Mouse (Mus musculus) retina, postnatal 1 day (tissue): ENCODE measurements at regions not wholly inside any gene's neighbourhood (a gene's known extent, or its start where the extent isn't known, plus 50 kb on each side); places are given as distances from the start of the nearest gene placed in this dataset.

ENCODE experiments used
- DNase-seq: peaks from one replicate; pipeline ENCODE4 v3.0.0-alpha.2; 2012

DNA sequence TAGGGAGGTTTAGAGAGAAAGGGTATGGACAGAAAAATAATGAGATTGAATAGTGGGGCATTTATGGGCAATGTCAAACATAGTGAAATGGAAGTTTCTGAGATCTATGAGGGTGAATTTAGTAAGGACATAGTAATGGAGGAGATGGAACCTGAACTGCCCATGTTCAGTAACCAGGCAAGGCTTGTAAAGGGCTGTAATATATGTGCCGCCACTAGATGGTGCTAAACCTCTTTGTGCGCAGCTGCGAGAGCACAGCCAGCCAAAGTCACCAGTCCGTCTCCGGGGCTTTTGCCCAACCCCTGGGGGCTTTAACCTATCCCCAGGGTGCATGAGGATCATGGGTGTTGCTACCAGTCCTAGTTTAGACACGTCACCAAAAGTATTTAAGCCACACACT, 77.7 kb upstream of the Vmn2r25 start:
- peak; percentile 34 for DNase-seq

DNA sequence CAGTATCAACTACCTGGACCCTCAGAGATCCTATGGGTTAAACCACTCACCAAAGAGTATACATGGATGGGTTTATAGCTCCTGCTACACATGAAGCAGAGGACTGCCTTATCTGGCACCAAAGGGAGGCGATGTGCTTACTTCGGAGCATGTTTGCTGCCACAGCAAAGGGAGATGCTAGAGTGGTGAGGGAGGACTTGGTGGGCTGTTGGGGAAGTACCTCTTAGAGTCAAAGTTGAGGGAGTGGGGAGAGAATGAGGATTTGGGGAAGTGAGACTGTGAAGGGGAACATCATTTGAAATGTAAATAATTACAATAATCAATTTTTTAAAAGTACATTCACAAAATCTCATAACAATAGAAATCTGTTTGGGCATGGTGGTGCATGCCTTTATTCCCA, 84.7 kb upstream of the Vmn2r25 start:
- DNase-seq: no peak

DNA sequence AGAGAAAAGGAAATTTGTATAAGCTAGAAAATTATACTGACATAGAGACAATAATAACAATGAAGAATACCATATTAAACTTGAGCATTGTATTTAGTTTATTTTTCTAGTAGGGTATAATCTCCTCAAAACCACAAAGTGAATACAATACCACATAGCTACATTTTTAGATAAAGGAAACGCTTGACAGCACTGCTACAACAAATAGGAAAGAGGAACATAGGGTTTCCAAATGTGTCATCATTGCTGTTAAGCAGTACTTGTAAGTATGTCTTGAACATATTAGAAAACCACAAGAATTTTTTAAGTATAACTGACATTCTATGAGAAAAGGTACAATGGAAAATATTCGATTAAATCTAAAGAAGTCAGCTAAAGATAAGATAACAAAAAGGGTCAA, 63.0 kb upstream of the Vmn2r26 start:
- DNase-seq: no peak

DNA sequence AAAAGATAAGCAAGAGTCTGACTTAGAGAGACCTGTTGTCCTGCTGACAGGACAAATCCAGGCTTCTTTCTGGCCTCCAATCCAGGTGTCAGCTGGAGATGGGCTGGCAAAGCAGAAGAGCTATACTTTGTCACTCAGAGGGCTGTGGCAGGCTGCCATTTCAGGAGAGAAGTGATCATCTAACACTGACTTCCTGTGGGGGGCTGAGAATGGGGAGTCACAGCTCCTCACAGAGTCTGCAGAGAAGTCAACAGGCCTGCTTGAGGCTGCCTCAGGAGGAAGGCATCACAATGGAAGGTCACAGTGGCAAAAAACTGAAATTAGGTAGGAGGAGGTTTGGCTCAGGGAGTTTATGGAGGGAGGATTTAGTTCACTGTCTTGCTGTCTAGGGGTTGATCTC, 53.2 kb upstream of the Vmn2r26 start:
- no peak for DNase-seq
